Mouse (Mus musculus): Measurements from ENCODE around the gene Nfrkb.

The Nfrkb gene

GRCm38 (mm10) chr9:31385947-31386354 is at the start of gene Nfrkb:
TSS of gene Nfrkb (plus strand) at chr9:31386192.
- DNase-seq, result peak; percentile 98

- DNase-seq, result no peak
These were observed 41.6 kb upstream of the Nfrkb start for GRCm38 (mm10) chr9:31344289-31344831.

GRCm38 (mm10) chr9:31346575-31347080 is 39.4 kb upstream of the Nfrkb start:
- peak in 1 of 2 experiments; percentile 18 for DNase-seq

- no peak for DNase-seq
These were observed 37.5 kb upstream of the Nfrkb start for GRCm38 (mm10) chr9:31348458-31348857.

GRCm38 (mm10) chr9:31348915-31349314 is 37.1 kb upstream of the Nfrkb start:
- DNase-seq, result peak; percentile 86 to 89

- DNase-seq, result no peak
These were observed 33.3 kb upstream of the Nfrkb start for GRCm38 (mm10) chr9:31352716-31353115.

- DNase-seq, result no peak
These were observed 32.5 kb upstream of the Nfrkb start for GRCm38 (mm10) chr9:31353518-31353917.

- no peak for DNase-seq
These were observed 31.9 kb upstream of the Nfrkb start for GRCm38 (mm10) chr9:31354051-31354450.

- no peak for DNase-seq
These were observed 22.0 kb upstream of the Nfrkb start for GRCm38 (mm10) chr9:31363698-31364609.

- DNase-seq, result peak; percentile 59 to 70
These were observed 20.9 kb upstream of the Nfrkb start for GRCm38 (mm10) chr9:31365086-31365485.

GRCm38 (mm10) chr9:31371740-31372139 is 14.3 kb upstream of the Nfrkb start:
- DNase-seq, result no peak

GRCm38 (mm10) chr9:31376661-31377060 is 9.3 kb upstream of the Nfrkb start:
- DNase-seq, result no peak

- DNase-seq, result no peak
These were observed 1.0 kb upstream of the Nfrkb start for GRCm38 (mm10) chr9:31384786-31385499.

GRCm38 (mm10) chr9:31385500-31385869 is 507 bp upstream of the Nfrkb start:
- no peak for DNase-seq

- no peak for DNase-seq
These were observed 582 bp downstream of the Nfrkb start for GRCm38 (mm10) chr9:31386368-31387180.

GRCm38 (mm10) chr9:31387206-31387605 is 1.2 kb downstream of the Nfrkb start:
- no peak for DNase-seq

- peak; percentile 88 to 90 for DNase-seq
These were observed 14.4 kb downstream of the Nfrkb start for GRCm38 (mm10) chr9:31400441-31400840.

- no peak for DNase-seq
These were observed 18.3 kb downstream of the Nfrkb start for GRCm38 (mm10) chr9:31404311-31404710.

- DNase-seq, result peak; percentile 56
These were observed 19.2 kb downstream of the Nfrkb start for GRCm38 (mm10) chr9:31405217-31405616.

- no peak for DNase-seq
These were observed 26.2 kb downstream of the Nfrkb start for GRCm38 (mm10) chr9:31412165-31412564.

GRCm38 (mm10) chr9:31418821-31419220 is 32.8 kb downstream of the Nfrkb start:
- no peak for DNase-seq

- DNase-seq, result no peak
These were observed 36.2 kb downstream of the Nfrkb start for GRCm38 (mm10) chr9:31422143-31422542.
